20 mouse cellular contexts compared by ENCODE assay signal in the genomic region with DNA sequence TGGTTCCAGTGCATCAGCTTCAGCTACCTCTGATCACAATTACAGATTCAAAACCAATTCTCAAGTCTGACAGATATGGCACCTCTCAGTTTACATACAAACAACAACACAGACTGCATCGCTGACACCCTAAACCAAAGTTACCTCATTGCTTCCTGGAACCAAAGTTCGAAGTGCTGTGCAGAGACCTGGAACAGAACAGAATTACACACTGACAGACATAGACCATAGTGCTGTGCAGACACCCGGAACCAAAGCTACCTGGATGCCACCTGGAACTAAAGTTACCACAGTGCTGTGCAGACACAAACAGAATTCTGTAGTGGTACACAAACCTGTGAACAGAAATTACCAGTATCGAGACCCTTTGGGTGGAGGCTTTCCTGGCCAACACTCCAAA. TPM values are rescaled to one million over a fixed set of nuclear protein-coding genes. Genes with fewer than 3 reads are reported as not detected.
"Had no signal": no experiment of that assay in that cellular context is flagged by ENCODE, and none has a peak within 500 bp of the region (broad histone marks: within the 10 kb centered on the region; RNA-seq: fewer than 3 reads in every experiment).

No protein-coding gene starts in this region.

- ATAC-seq: midbrain, embryonic 15.5 days had no signal

- H3K4me1 ChIP-seq: stomach, embryonic 15.5 days had no signal

- H3K27me3 ChIP-seq: hindbrain, embryonic 15.5 days; limb, embryonic 13.5 days; megakaryocyte, embryonic 14.5 days; midbrain, embryonic 15.5 days; neural tube, embryonic 13.5 days; stomach, embryonic 15.5 days had no signal

- H3K27ac ChIP-seq: hindbrain, embryonic 15.5 days; layer of hippocampus, adult 2 months; limb, embryonic 13.5 days; macrophage; midbrain, embryonic 15.5 days; neural tube, embryonic 13.5 days; stomach, embryonic 15.5 days had no signal

- H3K4me3 ChIP-seq: hindbrain, embryonic 15.5 days; layer of hippocampus, adult 2 months; limb, embryonic 13.5 days; megakaryocyte, embryonic 14.5 days; midbrain, embryonic 15.5 days; neural tube, embryonic 13.5 days; stomach, embryonic 15.5 days had no signal

- H3K9me3 ChIP-seq: hindbrain, embryonic 15.5 days; limb, embryonic 13.5 days; megakaryocyte, embryonic 14.5 days; midbrain, embryonic 15.5 days; neural tube, embryonic 13.5 days; stomach, embryonic 15.5 days had no signal

- DNase-seq: left cerebral cortex, postnatal 4 days; lung, embryonic 14.5 days; lung, postnatal 14 days; retina, postnatal 1 day; right cerebral cortex, postnatal 4 days; thymus, adult 2 months; thymus, postnatal 25 days had no signal

- H3K9ac ChIP-seq: hindbrain, embryonic 15.5 days; limb, embryonic 13.5 days; lung, embryonic 14.5 days; midbrain, embryonic 15.5 days; neural tube, embryonic 13.5 days; stomach, embryonic 15.5 days had no signal

- H3K4me2 ChIP-seq: hindbrain, embryonic 15.5 days; limb, embryonic 13.5 days; liver, embryonic 11.5 days; lung, embryonic 14.5 days; midbrain, embryonic 11.5 days; midbrain, embryonic 15.5 days; neural tube, embryonic 13.5 days; stomach, embryonic 15.5 days had no signal

- H3K36me3 ChIP-seq: hindbrain, embryonic 15.5 days; midbrain, embryonic 15.5 days; stomach, embryonic 15.5 days had no signal

RNA-seq across cellular contexts. Expression of gene Tomt, which starts 33.6 kb away (rescaled TPM):
- total RNA-seq: left cerebral cortex, adult 18-20 months; left cerebral cortex, postnatal 10 days; left cerebral cortex, postnatal 4 days; monocyte, adult 5-6 weeks had no signal
